Mouse (Mus musculus) forebrain, embryonic 14.5 days (tissue): ENCODE data around the gene Pakap. TPM values are rescaled to one million over a fixed set of nuclear protein-coding genes. Genes with fewer than 3 reads are reported as not detected.

ENCODE experiments used
- ATAC-seq: fragments of 200-750 bp; cut with Nextera tagmentation; 2 replicates; pipeline ENCODE4 v1.8.0; 2017; ENCODE audit warnings: mild to moderate bottlenecking, moderate library complexity
- DNase-seq: peaks from one replicate; pipeline ENCODE4 v3.0.0-alpha.2; 2015; ENCODE audit warnings: low spot score
- H3K27ac ChIP-seq: fragments of 300-500 bp; sonication (generic); 2 replicates; pipeline ENCODE4 v1.5.1; 2014; ENCODE audit warnings: low read depth, mild to moderate bottlenecking, control low read depth, low read length, moderate library complexity
- H3K27me3 ChIP-seq: fragments of 300-500 bp; sonication (generic); replicated peaks from 2 replicates; pipeline ENCODE4 v1.6.1; 2014; ENCODE audit warnings: low read length, control low read depth, mixed read lengths; ENCODE audit not compliant: control insufficient read depth, insufficient read depth
- H3K36me3 ChIP-seq: fragments of 300-500 bp; sonication (generic); 2 replicates; pipeline ENCODE4 v1.6.1; 2014; ENCODE audit warnings: low read length, control low read depth; ENCODE audit not compliant: control insufficient read depth, insufficient read depth
- H3K4me1 ChIP-seq: fragments of 300-500 bp; sonication (generic); 2 replicates; pipeline ENCODE4 v1.6.1; 2014; ENCODE audit warnings: antibody characterized with exemption, low read length, control low read depth; ENCODE audit not compliant: control insufficient read depth, insufficient read depth
- H3K4me2 ChIP-seq: fragments of 300-500 bp; sonication (generic); 2 replicates; pipeline ENCODE4 v1.6.1; 2014; ENCODE audit warnings: mild to moderate bottlenecking, control low read depth, low read length
- H3K4me3 ChIP-seq: fragments of 300-500 bp; sonication (generic); 2 replicates; pipeline ENCODE4 v1.5.1; 2014; ENCODE audit warnings: low read depth, low read length, control low read depth
- H3K9ac ChIP-seq: fragments of 300-500 bp; sonication (generic); 2 replicates; pipeline ENCODE4 v1.6.1; 2014; ENCODE audit warnings: mild to moderate bottlenecking, low read length, control low read depth, moderate library complexity
- H3K9me3 ChIP-seq: fragments of 300-500 bp; sonication (generic); replicated peaks from 2 replicates; pipeline ENCODE4 v1.6.1; 2016; ENCODE audit warnings: low read length, control low read depth, mixed read lengths; ENCODE audit not compliant: control insufficient read depth
- WGBS: fragments of 180-500 bp; shearing (Covaris S2); extraction: QIAGEN DNeasy Blood & Tissue Kit; methylation state at CpG from one replicate; pipeline ENCODE4 v1.1.7; 2014; 5-methylcytosine and 5-hydroxymethylcytosine counted together
- polyA plus RNA-seq: library from polyadenylated mRNA; unstranded; fragments of >200 nt; fragmentation: Nextera tagmentation; extraction: Ambion mirVana; gene quantifications from 2 replicates; pipeline ENCODE4 v1.2.1, GENCODE M21; 2014

Pakap gene
- polyA plus RNA-seq, 1 experiment from 2014 or later = 4.1 TPM

GRCm38 (mm10) chr4:57625306-57625705 lies 57.3 kb downstream of the Pakap start:
- ATAC-seq (no peak), DNase-seq (no peak)
- no peak overlapping the region for H3K4me3 ChIP-seq
- no peak overlapping the region for H3K27ac ChIP-seq
- H3K9ac ChIP-seq = no peak overlapping the region
- no peaks in the 10 kb centered on the region for H3K36me3 ChIP-seq
- H3K4me1 ChIP-seq = no peaks in the 10 kb centered on the region
- no peaks in the 10 kb centered on the region for H3K9me3 ChIP-seq
- 96% methylated on average over 1 of the region's 1 CpGs for WGBS
- no peaks in the 10 kb centered on the region for H3K27me3 ChIP-seq
- H3K4me2 ChIP-seq = no peak overlapping the region

GRCm38 (mm10) chr4:57625756-57626155 lies 57.8 kb downstream of the Pakap start:
- Histone ChIP-seq H3K4me3 (no peak overlapping the region), H3K27me3 (no peaks in the 10 kb centered on the region), H3K9ac (no peak overlapping the region), H3K27ac (no peak overlapping the region), H3K9me3 (no peaks in the 10 kb centered on the region), H3K36me3 (no peaks in the 10 kb centered on the region), H3K4me2 (no peak overlapping the region), H3K4me1 (no peaks in the 10 kb centered on the region)
- ATAC-seq (no peak), DNase-seq (no peak)
- 82% methylated on average over 1 of the region's 1 CpGs for WGBS

GRCm38 (mm10) chr4:57626921-57627320 lies 58.9 kb downstream of the Pakap start:
- no peak overlapping the region for H3K9ac ChIP-seq
- WGBS = 97% methylated on average over 5 of the region's 5 CpGs
- H3K27me3 ChIP-seq = no peaks in the 10 kb centered on the region
- DNase-seq = no peak
- no peak for ATAC-seq
- H3K36me3 ChIP-seq = no peaks in the 10 kb centered on the region
- no peak overlapping the region for H3K27ac ChIP-seq
- H3K4me3 ChIP-seq = no peak overlapping the region
- no peak overlapping the region for H3K4me2 ChIP-seq
- no peaks in the 10 kb centered on the region for H3K4me1 ChIP-seq
- H3K9me3 ChIP-seq = no peaks in the 10 kb centered on the region

- Histone ChIP-seq H3K9me3 (no peaks in the 10 kb centered on the region), H3K36me3 (no peaks in the 10 kb centered on the region), H3K27ac (no peak overlapping the region), H3K4me2 (no peak overlapping the region), H3K4me1 (no peaks in the 10 kb centered on the region), H3K4me3 (no peak overlapping the region), H3K27me3 (no peaks in the 10 kb centered on the region), H3K9ac (no peak overlapping the region)
- 88% methylated on average over 5 of the region's 5 CpGs for WGBS
- ATAC-seq (no peak), DNase-seq (no peak)
Observed at GRCm38 (mm10) chr4:57632386-57632785, 64.4 kb downstream of the Pakap start.

GRCm38 (mm10) chr4:57633052-57633451 lies 65.1 kb downstream of the Pakap start:
- Histone ChIP-seq H3K9me3 (no peaks in the 10 kb centered on the region), H3K27ac (no peak overlapping the region), H3K9ac (no peak overlapping the region), H3K27me3 (no peaks in the 10 kb centered on the region), H3K4me2 (no peak overlapping the region), H3K36me3 (no peaks in the 10 kb centered on the region), H3K4me3 (no peak overlapping the region), H3K4me1 (no peaks in the 10 kb centered on the region)
- DNase-seq = no peak
- ATAC-seq = no peak
- 93% methylated on average over 7 of the region's 7 CpGs for WGBS

- H3K27me3 ChIP-seq = no peaks in the 10 kb centered on the region
- DNase-seq (no peak), ATAC-seq (no peak)
- H3K27ac ChIP-seq = no peak overlapping the region
- H3K4me1 ChIP-seq = no peaks in the 10 kb centered on the region
- no peak overlapping the region for H3K9ac ChIP-seq
- H3K4me2 ChIP-seq = no peak overlapping the region
- H3K36me3 ChIP-seq = no peaks in the 10 kb centered on the region
- H3K9me3 ChIP-seq = no peaks in the 10 kb centered on the region
- H3K4me3 ChIP-seq = no peak overlapping the region
- 25% methylated on average over 1 of the region's 1 CpGs for WGBS
Observed at GRCm38 (mm10) chr4:57634956-57635355, 67.0 kb downstream of the Pakap start.

GRCm38 (mm10) chr4:57636782-57637482 lies 69.0 kb downstream of the Pakap start:
- Histone ChIP-seq H3K4me2 (peak overlapping the region; percentile 47; the same call in 1 of the 2 replicates), H3K9me3 (no peaks in the 10 kb centered on the region), H3K9ac (no peak overlapping the region), H3K27me3 (no peaks in the 10 kb centered on the region), H3K36me3 (no peaks in the 10 kb centered on the region), H3K4me1 (no peaks in the 10 kb centered on the region), H3K4me3 (no peak overlapping the region), H3K27ac (no peak overlapping the region)
- ATAC-seq (no peak), DNase-seq (no peak)
- 68% methylated on average over 9 of the region's 9 CpGs for WGBS

- H3K4me1 ChIP-seq = no peaks in the 10 kb centered on the region
- H3K9ac ChIP-seq = peak overlapping the region; percentile 35
- H3K4me2 ChIP-seq = peak overlapping the region; percentile 47
- ATAC-seq (peak; percentile 84), DNase-seq (peak; percentile 68)
- no peaks in the 10 kb centered on the region for H3K36me3 ChIP-seq
- WGBS = 16% methylated on average over 24 of the region's 24 CpGs
- peak overlapping the region; percentile 39; the same call in 1 of the 2 replicates for H3K27ac ChIP-seq
- H3K4me3 ChIP-seq = peak overlapping the region; percentile 22
- no peaks in the 10 kb centered on the region for H3K9me3 ChIP-seq
- H3K27me3 ChIP-seq = no peaks in the 10 kb centered on the region
Observed at GRCm38 (mm10) chr4:57637636-57638386, 69.8 kb downstream of the Pakap start.

GRCm38 (mm10) chr4:57638941-57639340 lies 71.0 kb downstream of the Pakap start:
- ATAC-seq (no peak), DNase-seq (no peak)
- H3K4me1 ChIP-seq = no peaks in the 10 kb centered on the region
- no peaks in the 10 kb centered on the region for H3K36me3 ChIP-seq
- no peak overlapping the region for H3K27ac ChIP-seq
- peak overlapping the region; percentile 47 for H3K4me2 ChIP-seq
- H3K27me3 ChIP-seq = no peaks in the 10 kb centered on the region
- WGBS = 77% methylated on average over 9 of the region's 9 CpGs
- peak overlapping the region; percentile 22; the same call in 1 of the 2 replicates for H3K4me3 ChIP-seq
- no peaks in the 10 kb centered on the region for H3K9me3 ChIP-seq
- H3K9ac ChIP-seq = no peak overlapping the region
